Mouse (Mus musculus) bone marrow, adult 2 months (tissue): ENCODE data around the gene Shbg.

Source experiments
- CTCF ChIP-seq: fragments of 200-500 bp; IDR thresholded peaks from 2 replicates; pipeline ENCODE4 v1.5.1; 2011; ENCODE audit warnings: low read length, control low read depth; ENCODE audit not compliant: control insufficient read depth, insufficient read depth
- POLR2A ChIP-seq: fragments of 200-500 bp; IDR thresholded peaks from 2 replicates; pipeline ENCODE4 v1.6.1; 2011; ENCODE audit warnings: low read depth, mild to moderate bottlenecking, control low read depth, low read length, borderline replicate concordance; ENCODE audit not compliant: control insufficient read depth

DNA sequence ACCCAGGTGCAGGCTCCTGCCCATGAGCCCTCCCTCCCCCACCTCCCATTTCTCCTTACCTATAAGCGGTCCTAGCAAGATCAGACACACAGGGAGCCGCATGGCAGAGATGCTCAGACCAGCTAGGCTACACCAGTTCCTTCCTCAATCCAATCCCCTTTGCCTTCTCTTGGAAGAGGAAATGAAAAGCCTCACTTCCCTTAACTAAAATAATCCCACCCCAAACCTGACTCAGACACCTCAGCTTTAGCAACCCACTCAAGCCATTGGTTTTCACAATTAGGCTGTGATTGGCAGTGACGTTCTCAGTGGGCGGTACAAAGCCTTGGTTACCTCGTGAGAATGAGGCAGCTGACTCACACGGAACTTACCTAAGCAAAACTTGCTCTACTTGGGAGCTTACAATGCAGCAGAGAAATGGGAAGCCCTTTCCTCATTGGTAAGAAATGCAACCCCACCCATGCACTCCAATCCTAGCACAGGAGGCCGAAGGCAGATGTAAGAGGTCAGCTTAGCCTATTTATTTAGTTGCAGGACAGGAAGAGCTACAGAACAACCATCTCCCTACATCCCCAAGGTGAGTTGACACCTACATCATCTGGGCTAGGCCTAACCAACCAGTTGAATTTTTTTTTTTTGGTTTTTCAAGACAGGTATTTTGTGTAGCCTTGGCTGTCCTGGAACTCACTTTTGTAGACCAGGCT is 48.4 kb upstream of the Shbg start, which contains the start of gene Cd68:
- TF ChIP-seq POLR2A = 0 out of 2 replicates have a peak, but pooled peaks have one; percentile 10
- TF ChIP-seq CTCF = no peak
